Mouse (Mus musculus) intestine, postnatal 0 days (tissue): ENCODE measurements around the gene Zfpl1. TPM values are rescaled to one million over a fixed set of nuclear protein-coding genes. Genes with fewer than 3 reads are reported as not detected.
"Not testable (repeated sequence)": the region's sequence is repeated elsewhere in the genome, so short reads cannot be mapped to it uniquely, and the experiment has no call there.

Experiments used
- ATAC-seq: fragments of 200-750 bp; cut with Nextera tagmentation; 2 replicates; pipeline ENCODE4 v1.8.0; 2017; ENCODE audit warnings: mild to moderate bottlenecking, moderate TSS enrichment, moderate library complexity
- H3K27ac ChIP-seq: fragments of 300-500 bp; sonication (generic); 2 replicates; pipeline ENCODE4 v1.5.1; 2014; ENCODE audit warnings: mild to moderate bottlenecking, low read depth, low read length, moderate library complexity
- H3K27me3 ChIP-seq: fragments of 300-500 bp; sonication (generic); replicated peaks from 2 replicates; pipeline ENCODE4 v1.6.1; 2014; ENCODE audit warnings: low read length, mixed read lengths; ENCODE audit not compliant: control insufficient read depth, insufficient read depth
- H3K36me3 ChIP-seq: fragments of 300-500 bp; sonication (generic); 2 replicates; pipeline ENCODE4 v1.6.1; 2014; ENCODE audit warnings: mild to moderate bottlenecking, moderate library complexity; ENCODE audit not compliant: control insufficient read depth, insufficient read depth
- H3K4me1 ChIP-seq: fragments of 300-500 bp; sonication (generic); replicated peaks from 2 replicates; pipeline ENCODE4 v1.6.1; 2014; ENCODE audit warnings: antibody characterized with exemption, low read length, mixed read lengths; ENCODE audit not compliant: control insufficient read depth, insufficient read depth
- H3K4me2 ChIP-seq: fragments of 300-500 bp; sonication (generic); replicated peaks from 2 replicates; pipeline ENCODE4 v1.6.1; 2014; ENCODE audit warnings: low read depth, mild to moderate bottlenecking, moderate library complexity
- H3K4me3 ChIP-seq: fragments of 300-500 bp; sonication (generic); 2 replicates; pipeline ENCODE4 v1.5.1; 2014; ENCODE audit warnings: low read depth, low read length
- H3K9ac ChIP-seq: fragments of 300-500 bp; sonication (generic); 2 replicates; pipeline ENCODE4 v1.6.1; 2014; ENCODE audit warnings: mild to moderate bottlenecking, low read depth, low read length
- H3K9me3 ChIP-seq: fragments of 300-500 bp; sonication (generic); 2 replicates; pipeline ENCODE4 v1.6.1; 2016; ENCODE audit warnings: mixed run types; ENCODE audit not compliant: control insufficient read depth
- CTCF ChIP-seq: sonication (generic); IDR thresholded peaks from 2 replicates; pipeline ENCODE4 v1.5.1; 2016; ENCODE audit warnings: low read depth, mild to moderate bottlenecking, control low read depth, antibody characterized with exemption, moderate library complexity
- whole genome bisulfite sequencing: fragments of 180-500 bp; shearing (Covaris S2); extraction: QIAGEN DNeasy Blood & Tissue Kit; methylation state at CpG from one replicate; pipeline ENCODE4 v1.1.7; 2014; 5-methylcytosine and 5-hydroxymethylcytosine counted together
- polyA plus RNA-seq: library from polyadenylated mRNA; unstranded; fragments of >200 nt; fragmentation: Nextera tagmentation; extraction: Ambion mirVana; gene quantifications from 2 replicates; pipeline ENCODE4 v1.2.1, GENCODE M21; 2015

Gene Zfpl1
- 54.9 and 56.2 TPM in 2 replicates for polyA plus RNA-seq

DNA sequence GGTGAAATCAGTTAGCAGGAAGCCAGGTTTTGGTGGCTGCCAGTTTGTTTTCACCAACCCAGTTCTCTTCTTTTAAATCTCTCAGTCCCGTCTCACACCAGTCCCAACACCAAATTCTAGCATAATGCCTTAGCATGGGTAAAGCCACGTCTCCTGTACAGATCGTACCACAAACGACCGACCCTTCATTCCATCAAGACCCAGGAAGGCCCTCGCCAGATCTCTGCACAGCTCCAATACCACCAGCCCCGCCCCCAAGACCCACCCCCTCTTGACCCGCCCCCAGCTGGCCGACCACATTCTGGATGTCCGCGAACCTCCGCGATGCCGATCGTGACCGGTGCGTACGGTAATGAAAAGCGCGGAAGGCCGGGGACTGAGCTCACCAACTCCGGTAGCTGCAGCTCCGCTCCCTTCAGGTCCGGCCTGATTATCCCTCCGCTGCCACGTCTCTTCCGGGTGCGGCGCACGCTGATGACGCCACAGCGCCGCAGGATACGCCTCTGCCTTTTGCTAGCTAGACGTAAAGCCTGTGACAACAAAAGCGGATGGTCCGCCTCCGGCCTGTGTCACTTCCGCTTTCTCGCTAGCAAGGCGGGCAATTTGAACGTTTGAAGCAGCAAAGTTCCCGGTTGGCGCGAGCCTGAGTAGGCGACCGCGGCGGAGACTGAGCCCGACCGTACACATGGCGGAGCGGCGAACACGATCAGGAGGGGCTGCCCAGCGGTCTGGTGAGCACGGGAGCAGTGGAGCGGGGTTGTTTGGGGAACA lies at the start of gene Zfpl1, which contains the start of gene Cdca5:
Gene Zfpl1 (minus strand): TSS at position 479 of the 771 bp plus-strand sequence.
Gene Cdca5 (plus strand): TSS at position 506 of the 771 bp plus-strand sequence.
- Histone ChIP-seq H3K27me3 (no peaks in the 10 kb centered on the region), H3K36me3 (peaks cover 40% of the 10 kb centered on the region), H3K4me1 (no peaks in the 10 kb centered on the region; the same call in 1 of the 2 replicates), H3K4me2 (peak within 1 kb of the TSS; percentile 95), H3K9ac (peak within 1 kb of the TSS; percentile 84), H3K4me3 (peak within 1 kb of the TSS; percentile 77), H3K27ac (peak within 1 kb of the TSS; percentile 68), H3K9me3 (no peaks in the 10 kb centered on the region)
- peak; percentile 88 for ATAC-seq
- WGBS, result under 1% methylated on average over 58 of the region's 58 CpGs
- no peak for TF ChIP-seq CTCF

DNA sequence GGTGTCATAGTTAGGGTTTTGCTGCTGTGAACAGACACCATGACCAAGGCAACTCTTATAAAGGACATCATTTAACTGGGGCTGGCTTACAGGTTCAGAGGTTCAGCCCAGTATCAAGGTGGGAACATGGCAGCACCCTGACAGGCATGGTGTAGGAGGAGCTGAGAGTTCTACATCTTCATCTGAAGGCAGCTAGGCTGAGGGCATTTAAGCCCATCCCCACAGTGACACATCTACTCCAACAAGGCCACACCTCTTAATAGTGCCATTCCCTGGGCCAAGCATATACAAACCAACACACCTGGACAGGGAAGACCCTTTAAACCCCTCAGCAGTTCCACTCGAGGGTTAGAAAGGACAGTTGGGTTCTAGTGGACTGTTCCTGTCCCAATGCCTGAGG lies 48.4 kb upstream of the Zfpl1 start:
- 46% methylated on average over 1 of the region's 1 CpGs for WGBS
- not testable (repeated sequence) for H3K4me1 ChIP-seq, H3K9me3 ChIP-seq, H3K4me3 ChIP-seq, H3K9ac ChIP-seq, H3K4me2 ChIP-seq, H3K27me3 ChIP-seq, ATAC-seq, H3K27ac ChIP-seq
- H3K36me3 ChIP-seq, result peaks cover 15% of the 10 kb centered on the region

DNA sequence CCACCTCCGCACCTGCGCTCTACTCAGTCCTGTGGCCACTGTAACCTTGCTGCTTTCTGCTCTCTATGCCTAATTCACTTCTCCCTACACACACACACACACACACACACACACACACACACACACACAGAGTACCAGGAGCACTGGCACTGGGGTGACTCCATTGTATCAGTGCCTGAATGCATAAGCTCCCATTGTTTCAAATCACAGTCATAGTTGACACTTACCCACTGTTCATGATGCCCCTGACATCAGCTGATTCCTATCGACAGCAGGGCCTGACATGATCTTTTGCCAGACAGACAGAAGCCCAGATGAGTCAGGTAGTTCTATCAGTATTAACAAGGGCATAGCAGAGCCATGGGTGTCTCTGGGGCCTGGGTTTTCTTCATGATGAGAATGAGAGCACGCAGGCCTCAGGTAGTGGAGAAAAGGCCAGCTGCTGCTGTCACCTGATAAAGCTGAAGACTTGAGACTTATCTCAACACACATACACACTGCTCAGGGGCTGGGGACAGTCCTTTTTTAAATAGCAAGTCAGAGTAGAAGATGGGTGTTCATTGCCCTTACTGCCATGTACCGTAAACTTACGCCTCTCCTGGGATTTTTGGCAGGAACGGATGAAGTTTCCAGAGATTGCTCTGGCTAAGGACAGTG lies 47.5 kb upstream of the Zfpl1 start:
- 83% methylated on average over 7 of the region's 7 CpGs for WGBS
- ATAC-seq, result no peak
- TF ChIP-seq CTCF, result no peak

DNA sequence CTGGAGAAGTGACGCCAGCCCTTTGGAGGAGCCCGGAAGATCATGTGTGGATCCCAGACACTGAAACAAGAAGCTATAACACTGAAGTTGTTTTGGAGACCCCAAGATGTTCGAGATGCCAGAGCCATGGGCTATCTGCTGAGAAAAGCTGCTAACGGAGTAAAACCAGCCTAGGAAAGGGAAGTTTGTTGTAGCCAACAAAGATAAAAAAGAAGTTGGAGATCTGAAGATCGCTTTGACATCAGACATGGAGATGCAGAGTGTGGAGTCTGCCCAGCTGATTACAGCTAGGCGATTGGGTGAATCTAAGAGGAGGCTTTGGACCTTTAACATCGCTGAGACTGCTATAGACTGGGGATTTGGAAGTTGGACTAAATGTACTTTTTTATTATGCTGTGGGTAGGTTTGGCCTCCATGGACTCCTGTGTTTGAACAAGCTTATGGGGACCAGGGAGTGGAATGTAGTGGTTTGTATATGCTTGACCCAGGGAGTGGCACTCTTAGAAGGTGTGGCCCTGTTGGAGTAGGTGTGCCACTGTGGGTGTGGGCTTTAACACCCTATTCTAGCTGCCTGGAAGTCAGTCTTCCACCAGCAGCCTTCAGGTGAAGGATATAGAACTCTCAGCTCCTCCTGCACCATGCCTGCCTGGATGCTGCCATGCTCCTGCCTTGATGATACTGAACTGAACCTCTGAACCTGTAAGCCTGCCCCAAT lies 45.8 kb upstream of the Zfpl1 start:
- WGBS, result 73% methylated on average over 7 of the region's 7 CpGs
- ATAC-seq, H3K9ac ChIP-seq, H3K4me2 ChIP-seq, H3K27ac ChIP-seq, H3K27me3 ChIP-seq, H3K4me1 ChIP-seq, H3K4me3 ChIP-seq, H3K36me3 ChIP-seq, H3K9me3 ChIP-seq: not testable (repeated sequence)

More for the DNA sequence above, 47.5 kb upstream of the Zfpl1 start:
- Histone ChIP-seq H3K9ac (no peak overlapping the region), H3K27ac (no peak overlapping the region), H3K4me1 (no peaks in the 10 kb centered on the region), H3K27me3 (no peaks in the 10 kb centered on the region), H3K9me3 (no peaks in the 10 kb centered on the region), H3K4me2 (no peak overlapping the region), H3K4me3 (no peak overlapping the region), H3K36me3 (peaks cover 10% of the 10 kb centered on the region)

DNA sequence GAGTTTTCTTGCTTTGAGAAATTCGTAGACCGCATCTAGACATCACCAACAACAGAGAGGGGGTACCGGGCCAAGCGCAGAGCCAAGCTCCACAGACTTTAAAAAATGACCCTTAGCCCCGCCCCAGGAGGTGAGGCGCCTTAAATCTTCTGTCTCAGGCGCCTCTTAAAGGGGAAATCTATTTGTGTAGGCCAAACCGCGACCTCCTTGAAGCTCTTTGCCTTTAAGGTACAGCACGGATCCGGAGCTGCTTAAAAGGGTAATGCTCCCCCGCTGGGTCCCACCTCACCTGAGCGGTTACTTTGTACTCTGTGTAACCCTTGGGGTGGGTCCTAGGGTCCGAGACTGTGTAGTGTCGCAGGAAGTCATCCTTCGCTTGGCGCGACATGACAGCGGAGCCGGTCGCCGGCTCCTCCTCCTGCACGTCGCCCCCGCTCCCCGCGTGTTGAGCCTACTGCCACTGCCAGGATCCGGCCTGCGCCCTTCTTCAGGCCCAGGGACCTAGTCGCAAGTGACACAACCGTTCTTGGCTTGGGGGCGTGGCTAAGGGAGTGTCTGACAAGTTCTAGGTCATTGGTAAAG lies 43.1 kb upstream of the Zfpl1 start, which contains the start of gene Snx15:
Gene Snx15 (minus strand): TSS at position 545 of the 582 bp plus-strand sequence.
- Histone ChIP-seq H3K9me3 (no peaks in the 10 kb centered on the region), H3K36me3 (no peaks in the 10 kb centered on the region), H3K27ac (peak within 1 kb of the TSS; percentile 94), H3K9ac (peak within 1 kb of the TSS; percentile 51; the same call in 1 of the 2 replicates), H3K27me3 (no peaks in the 10 kb centered on the region), H3K4me2 (peak within 1 kb of the TSS; percentile 69), H3K4me3 (peak within 1 kb of the TSS; percentile 42), H3K4me1 (no peaks in the 10 kb centered on the region)
- no peak for TF ChIP-seq CTCF
- peak; percentile 91 for ATAC-seq
- WGBS, result under 1% methylated on average over 32 of the region's 32 CpGs
